Mouse (Mus musculus) limb, embryonic 15.5 days (tissue): ENCODE measurements around the gene Cluh. TPM values are rescaled to one million over a fixed set of nuclear protein-coding genes. Genes with fewer than 3 reads are reported as not detected.

Experiments used
- ATAC-seq: fragments of 200-750 bp; cut with Nextera tagmentation; 2 replicates; pipeline ENCODE4 v1.8.0; 2017; ENCODE audit warnings: low read depth, moderate TSS enrichment; ENCODE audit not compliant: insufficient number of reproducible peaks, low FRiP score, low TSS enrichment
- H3K27ac ChIP-seq: fragments of 300-500 bp; sonication (generic); 2 replicates; pipeline ENCODE4 v1.5.1; 2015; ENCODE audit warnings: moderate library complexity, mild to moderate bottlenecking, inconsistent platforms
- H3K27me3 ChIP-seq: fragments of 300-500 bp; sonication (generic); 2 replicates; pipeline ENCODE4 v1.6.1; 2015; ENCODE audit warnings: inconsistent platforms
- H3K36me3 ChIP-seq: fragments of 300-500 bp; sonication (generic); 2 replicates; pipeline ENCODE4 v1.6.1; 2015; ENCODE audit warnings: inconsistent platforms
- H3K4me1 ChIP-seq: fragments of 300-500 bp; sonication (generic); 2 replicates; pipeline ENCODE4 v1.6.1; 2015; ENCODE audit warnings: inconsistent platforms
- H3K4me2 ChIP-seq: fragments of 300-500 bp; sonication (generic); 2 replicates; pipeline ENCODE4 v1.6.1; 2015; ENCODE audit warnings: mild to moderate bottlenecking, inconsistent platforms
- H3K4me3 ChIP-seq: fragments of 300-500 bp; sonication (generic); 2 replicates; pipeline ENCODE4 v1.5.1; 2015; ENCODE audit warnings: mild to moderate bottlenecking, inconsistent platforms
- H3K9ac ChIP-seq: fragments of 300-500 bp; sonication (generic); 2 replicates; pipeline ENCODE4 v1.6.1; 2015; ENCODE audit warnings: inconsistent platforms
- H3K9me3 ChIP-seq: fragments of 300-500 bp; sonication (generic); 2 replicates; pipeline ENCODE4 v1.6.1; 2016; ENCODE audit warnings: inconsistent platforms
- WGBS: fragments of 180-500 bp; shearing (Covaris S2); methylation state at CpG from one replicate; pipeline ENCODE4 v1.1.7; 2015; 5-methylcytosine and 5-hydroxymethylcytosine counted together
- polyA plus RNA-seq: library from polyadenylated mRNA; unstranded; fragments of >200 nt; fragmentation: Nextera tagmentation; extraction: Ambion mirVana; gene quantifications from 2 replicates; pipeline ENCODE4 v1.2.1, GENCODE M21; 2015

Gene Cluh
- polyA plus RNA-seq, 1 experiment from 2014 or later, result 23.9 TPM

DNA sequence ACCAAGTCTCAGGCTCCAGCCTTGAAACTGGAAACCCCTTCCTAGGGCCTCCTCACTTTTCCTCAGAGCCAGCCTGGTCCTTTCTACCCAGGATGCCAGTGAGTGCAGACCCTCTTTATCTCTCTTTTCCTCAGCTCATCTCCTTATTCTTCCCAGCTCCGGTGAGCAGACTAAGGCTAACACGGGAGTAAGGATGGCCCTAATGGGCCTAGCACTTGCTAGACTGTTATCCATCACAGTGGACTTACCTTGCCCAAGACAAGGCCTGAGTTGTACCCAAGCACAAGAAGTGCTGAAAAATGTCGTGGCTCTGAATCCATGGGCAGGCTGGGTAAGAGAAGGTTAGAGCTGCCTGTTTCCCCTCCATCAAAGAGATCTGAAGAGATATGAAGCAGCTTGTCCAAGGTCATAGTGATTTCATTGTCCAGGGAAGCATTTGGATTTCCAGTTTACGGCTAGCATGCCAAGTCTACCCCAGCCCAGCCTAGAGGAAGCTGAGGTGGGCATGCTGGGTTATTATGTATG is 1.3 kb downstream of the Cluh start:
- H3K27ac ChIP-seq, result peak overlapping the region; percentile 77; the same call in 1 of the 2 replicates
- no peaks in the 10 kb centered on the region for H3K27me3 ChIP-seq
- 68% methylated on average over 4 of the region's 4 CpGs for WGBS
- H3K36me3 ChIP-seq, result 0 out of 2 replicates have a peak, but pooled peaks cover 7% of the 10 kb centered on the region
- no peaks in the 10 kb centered on the region for H3K9me3 ChIP-seq
- peaks cover 39% of the 10 kb centered on the region for H3K4me1 ChIP-seq
- peak overlapping the region; percentile 100 for H3K4me3 ChIP-seq
- H3K4me2 ChIP-seq, result peak overlapping the region; percentile 84
- peak overlapping the region; percentile 91 for H3K9ac ChIP-seq
- ATAC-seq, result no peak

DNA sequence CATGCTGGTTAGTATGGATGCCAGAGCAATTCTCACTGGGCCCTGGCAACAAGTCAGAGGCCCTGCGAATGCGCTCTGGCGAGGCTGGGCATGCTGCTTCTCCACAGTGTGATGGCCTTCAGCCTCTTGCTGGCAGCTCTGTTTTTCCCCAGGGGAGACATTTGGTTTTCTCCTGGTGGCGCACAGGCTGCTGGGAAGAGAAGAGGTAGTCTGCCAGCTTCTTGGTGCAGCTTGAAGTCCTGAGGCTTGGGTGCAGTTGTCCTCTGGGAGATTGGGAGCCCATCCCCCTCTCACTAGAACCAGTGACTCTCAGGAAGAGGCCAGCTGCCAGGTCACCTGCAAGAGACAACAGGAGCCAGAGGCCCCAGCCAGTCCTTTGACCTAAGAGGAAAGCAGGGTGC is 3.5 kb downstream of the Cluh start:
- peaks cover 39% of the 10 kb centered on the region for H3K4me1 ChIP-seq
- H3K27me3 ChIP-seq, result no peaks in the 10 kb centered on the region
- H3K9me3 ChIP-seq, result no peaks in the 10 kb centered on the region
- WGBS, result 79% methylated on average over 4 of the region's 4 CpGs
- no peak overlapping the region for H3K4me2 ChIP-seq
- H3K9ac ChIP-seq, result no peak overlapping the region
- H3K36me3 ChIP-seq, result peaks cover 22% of the 10 kb centered on the region
- H3K27ac ChIP-seq, result peak overlapping the region; percentile 50; the same call in 1 of the 2 replicates
- H3K4me3 ChIP-seq, result no peak overlapping the region
- ATAC-seq, result no peak

DNA sequence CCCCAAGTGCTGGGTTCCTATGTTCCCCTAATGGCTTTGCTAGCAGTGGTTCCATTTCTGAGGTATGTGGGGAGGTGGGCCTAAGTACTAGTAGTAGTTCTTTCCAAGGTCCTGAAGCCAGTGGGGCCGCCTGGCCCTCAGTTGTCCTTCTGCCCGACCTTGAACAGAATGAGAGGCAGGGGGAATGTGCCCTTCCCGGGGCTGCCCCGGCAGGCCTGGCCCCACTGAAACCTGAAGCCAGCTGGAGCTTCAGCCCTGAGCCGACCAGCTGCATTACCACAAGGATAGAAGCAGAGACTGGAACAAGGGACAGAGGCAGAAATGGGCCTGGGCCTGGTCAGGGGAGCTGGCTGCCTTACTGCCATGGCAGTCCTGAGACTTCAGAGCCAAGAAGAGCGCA is 4.1 kb downstream of the Cluh start:
- no peak for ATAC-seq
- peaks cover 39% of the 10 kb centered on the region for H3K4me1 ChIP-seq
- H3K4me3 ChIP-seq, result no peak overlapping the region
- no peaks in the 10 kb centered on the region for H3K27me3 ChIP-seq
- H3K27ac ChIP-seq, result no peak overlapping the region
- peaks cover 28% of the 10 kb centered on the region for H3K36me3 ChIP-seq
- 49% methylated on average over 6 of the region's 6 CpGs for WGBS
- no peak overlapping the region for H3K4me2 ChIP-seq
- no peak overlapping the region for H3K9ac ChIP-seq
- no peaks in the 10 kb centered on the region for H3K9me3 ChIP-seq

DNA sequence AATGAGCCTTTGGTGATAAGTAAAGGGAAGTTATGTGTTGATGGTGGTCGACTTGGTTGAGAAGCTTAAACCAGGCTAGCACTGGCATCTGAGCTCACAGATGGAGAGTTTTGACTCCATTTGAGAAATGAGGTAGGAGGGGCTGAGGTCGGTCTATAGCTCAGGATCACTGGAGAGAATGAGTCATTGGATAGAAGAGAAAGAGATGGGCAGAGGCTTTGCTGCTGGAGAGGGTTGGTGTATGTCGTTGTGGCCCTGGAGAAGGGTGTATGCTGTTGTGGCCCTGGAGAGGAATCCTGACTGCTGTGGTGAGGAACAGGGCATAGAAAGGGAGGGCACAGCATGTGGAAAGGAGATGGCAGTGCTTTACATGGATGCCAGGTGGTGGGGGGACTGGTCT is 6.6 kb downstream of the Cluh start:
- no peak overlapping the region for H3K4me2 ChIP-seq
- no peak for ATAC-seq
- no peak overlapping the region for H3K4me3 ChIP-seq
- peaks cover 27% of the 10 kb centered on the region for H3K4me1 ChIP-seq
- H3K9me3 ChIP-seq, result no peaks in the 10 kb centered on the region
- H3K9ac ChIP-seq, result no peak overlapping the region
- WGBS, result 85% methylated on average over 3 of the region's 3 CpGs
- no peaks in the 10 kb centered on the region for H3K27me3 ChIP-seq
- no peak overlapping the region for H3K27ac ChIP-seq
- H3K36me3 ChIP-seq, result peaks cover 53% of the 10 kb centered on the region

DNA sequence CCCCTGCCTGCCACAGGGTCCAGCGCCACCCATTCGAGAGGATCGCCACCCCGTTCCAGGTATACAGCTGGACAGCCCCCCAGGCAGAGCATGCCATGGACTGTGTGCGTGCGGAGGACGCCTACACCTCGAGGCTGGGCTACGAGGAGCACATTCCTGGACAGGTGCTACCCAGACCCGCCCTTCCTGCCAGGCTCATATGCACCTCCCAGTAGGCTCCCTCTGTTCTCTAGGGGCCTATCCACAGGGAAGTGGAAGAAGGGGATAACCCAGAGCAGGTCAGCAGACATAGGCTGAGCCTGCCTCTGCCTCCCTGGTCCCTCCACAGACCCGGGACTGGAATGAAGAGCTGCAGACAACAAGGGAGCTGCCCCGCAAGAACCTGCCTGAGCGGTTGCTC is 11.0 kb downstream of the Cluh start:
- H3K4me2 ChIP-seq, result no peak overlapping the region
- H3K9me3 ChIP-seq, result no peaks in the 10 kb centered on the region
- 91% methylated on average over 13 of the region's 13 CpGs for WGBS

DNA sequence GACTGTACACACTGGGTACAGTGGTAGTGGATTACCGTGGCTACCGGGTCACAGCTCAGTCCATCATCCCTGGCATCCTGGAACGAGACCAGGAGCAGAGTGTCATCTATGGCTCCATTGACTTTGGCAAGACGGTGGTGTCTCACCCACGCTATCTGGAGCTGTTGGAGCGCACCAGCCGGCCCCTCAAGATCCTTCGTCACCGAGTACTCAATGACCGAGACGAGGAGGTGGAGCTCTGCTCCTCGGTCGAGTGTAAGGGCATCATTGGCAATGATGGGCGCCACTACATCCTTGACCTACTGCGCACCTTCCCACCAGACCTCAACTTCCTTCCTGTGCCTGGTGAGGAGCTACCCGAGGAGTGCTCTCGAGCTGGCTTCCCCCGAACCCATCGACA is 12.3 kb downstream of the Cluh start:
- H3K9me3 ChIP-seq, result no peaks in the 10 kb centered on the region
- H3K27me3 ChIP-seq, result no peaks in the 10 kb centered on the region
- H3K4me3 ChIP-seq, result no peak overlapping the region
- no peak for ATAC-seq
- no peak overlapping the region for H3K4me2 ChIP-seq
- WGBS, result 93% methylated on average over 19 of the region's 19 CpGs
- H3K36me3 ChIP-seq, result peaks cover 100% of the 10 kb centered on the region
- no peak overlapping the region for H3K27ac ChIP-seq
- H3K9ac ChIP-seq, result no peak overlapping the region
- no peaks in the 10 kb centered on the region for H3K4me1 ChIP-seq

More for the DNA sequence above, 11.0 kb downstream of the Cluh start:
- Histone ChIP-seq H3K27ac (no peak overlapping the region), H3K4me3 (no peak overlapping the region), H3K9ac (no peak overlapping the region), H3K36me3 (peaks cover 90% of the 10 kb centered on the region), H3K27me3 (no peaks in the 10 kb centered on the region), H3K4me1 (no peaks in the 10 kb centered on the region)
- ATAC-seq, result no peak

DNA sequence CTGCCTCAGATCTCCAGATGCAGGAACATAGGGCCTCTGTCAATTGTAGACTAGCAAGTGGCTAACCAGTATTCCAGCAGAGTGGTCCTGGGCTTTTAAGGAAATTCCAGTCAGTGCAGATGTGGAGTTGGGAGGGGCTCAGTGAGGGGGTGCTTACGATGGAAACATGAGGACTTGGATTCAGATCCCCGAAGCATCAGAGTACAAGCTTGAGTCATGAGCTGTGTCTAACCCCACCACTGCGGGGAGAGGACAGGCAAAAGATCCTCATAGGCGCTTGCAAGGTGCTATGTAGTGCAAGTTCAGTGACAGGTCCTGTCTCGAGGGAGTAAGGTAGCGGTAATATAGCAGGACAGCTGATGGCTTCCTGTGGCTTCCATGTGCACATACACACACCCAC is 12.9 kb downstream of the Cluh start:
- WGBS, result 85% methylated on average over 6 of the region's 6 CpGs
- ATAC-seq, result no peak

DNA sequence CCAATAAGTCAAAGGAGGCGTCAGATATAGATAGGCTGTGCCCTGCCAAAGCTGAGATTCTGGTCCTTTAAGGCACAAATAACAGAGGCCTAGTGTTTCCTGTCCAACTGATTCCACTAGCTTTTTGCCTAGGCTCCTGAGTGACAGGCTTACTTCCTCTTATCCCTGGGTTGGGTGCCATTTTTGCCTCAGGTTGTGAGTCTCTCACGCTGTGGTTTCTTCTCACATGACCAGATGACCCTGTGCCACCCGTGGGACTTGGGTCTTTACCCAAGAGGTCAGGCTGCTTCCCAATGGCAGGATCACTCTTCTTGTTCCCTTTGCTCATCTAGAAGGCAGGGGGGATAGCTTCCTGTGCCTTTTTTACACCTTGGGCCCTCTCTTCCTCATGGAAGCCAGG is 15.0 kb downstream of the Cluh start:
- Histone ChIP-seq H3K4me2 (no peak overlapping the region), H3K4me1 (no peaks in the 10 kb centered on the region), H3K27me3 (no peaks in the 10 kb centered on the region), H3K9me3 (no peaks in the 10 kb centered on the region), H3K9ac (no peak overlapping the region), H3K27ac (no peak overlapping the region), H3K4me3 (no peak overlapping the region), H3K36me3 (peaks cover 95% of the 10 kb centered on the region)
- ATAC-seq, result no peak
- 84% methylated on average over 3 of the region's 3 CpGs for WGBS

More for the DNA sequence above, 12.9 kb downstream of the Cluh start:
- H3K4me2 ChIP-seq, result no peak overlapping the region
- H3K9me3 ChIP-seq, result no peaks in the 10 kb centered on the region
- peaks cover 100% of the 10 kb centered on the region for H3K36me3 ChIP-seq
- no peak overlapping the region for H3K9ac ChIP-seq
- H3K27me3 ChIP-seq, result no peaks in the 10 kb centered on the region
- H3K4me3 ChIP-seq, result no peak overlapping the region
- H3K27ac ChIP-seq, result no peak overlapping the region
- H3K4me1 ChIP-seq, result no peaks in the 10 kb centered on the region

DNA sequence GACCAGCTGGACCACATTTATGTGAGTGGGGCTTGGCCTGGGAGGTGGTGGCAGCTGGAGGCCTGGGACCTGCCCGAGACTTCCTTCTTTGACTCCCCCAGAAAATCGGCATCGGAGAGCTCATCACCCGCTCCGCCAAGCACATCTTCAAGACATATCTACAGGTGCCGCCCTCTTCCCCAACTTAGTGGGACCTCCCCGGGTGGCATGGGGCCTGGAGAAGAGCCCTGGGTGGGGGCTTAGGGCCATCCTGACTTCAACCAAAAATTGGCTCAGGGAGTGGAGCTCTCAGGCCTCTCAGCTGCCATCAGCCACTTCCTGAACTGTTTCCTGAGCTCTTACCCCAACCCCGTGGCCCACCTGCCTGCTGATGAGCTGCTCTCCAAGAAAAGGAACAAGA is 15.6 kb downstream of the Cluh start:
- Histone ChIP-seq H3K4me1 (no peaks in the 10 kb centered on the region), H3K4me3 (no peak overlapping the region), H3K27ac (no peak overlapping the region), H3K9me3 (no peaks in the 10 kb centered on the region), H3K36me3 (peaks cover 95% of the 10 kb centered on the region), H3K9ac (no peak overlapping the region), H3K4me2 (no peak overlapping the region), H3K27me3 (no peaks in the 10 kb centered on the region)
- 90% methylated on average over 8 of the region's 8 CpGs for WGBS
- no peak for ATAC-seq

DNA sequence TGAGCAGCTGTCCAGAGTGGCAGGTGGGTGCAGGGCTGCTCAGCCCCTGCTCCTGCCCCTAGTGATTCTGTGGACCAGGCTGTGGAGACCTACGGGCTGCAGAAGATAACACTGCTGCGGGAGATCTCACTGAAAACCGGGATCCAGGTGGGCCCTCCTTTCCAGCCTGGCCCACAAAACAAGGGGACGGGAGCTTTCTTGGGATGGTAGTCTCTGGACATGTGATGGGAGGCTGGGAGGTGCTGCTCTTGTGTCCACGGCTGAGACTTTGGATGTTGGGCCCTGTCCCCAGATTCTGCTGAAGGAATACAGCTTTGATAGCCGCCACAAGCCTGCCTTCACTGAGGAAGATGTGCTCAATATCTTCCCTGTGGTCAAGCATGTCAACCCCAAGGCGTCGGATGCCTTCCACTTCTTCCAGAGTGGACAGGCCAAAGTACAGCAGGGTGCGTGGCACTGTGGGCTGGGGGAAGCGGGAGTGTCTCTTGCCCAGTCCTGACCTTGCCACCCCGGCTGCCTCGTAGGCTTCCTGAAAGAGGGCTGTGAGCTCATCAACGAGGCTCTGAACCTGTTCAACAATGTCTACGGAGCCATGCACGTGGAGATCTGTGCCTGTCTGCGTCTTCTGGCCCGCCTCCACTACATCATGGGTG is 16.5 kb downstream of the Cluh start:
- H3K4me2 ChIP-seq, result no peak overlapping the region
- H3K27me3 ChIP-seq, result no peaks in the 10 kb centered on the region
- no peak overlapping the region for H3K9ac ChIP-seq
- WGBS, result 92% methylated on average over 17 of the region's 17 CpGs
- H3K36me3 ChIP-seq, result peaks cover 90% of the 10 kb centered on the region
- H3K9me3 ChIP-seq, result no peaks in the 10 kb centered on the region
- ATAC-seq, result 0 out of 2 replicates have a peak, but pooled peaks have one; percentile 30
- no peak overlapping the region for H3K4me3 ChIP-seq
- H3K4me1 ChIP-seq, result no peaks in the 10 kb centered on the region
- no peak overlapping the region for H3K27ac ChIP-seq

DNA sequence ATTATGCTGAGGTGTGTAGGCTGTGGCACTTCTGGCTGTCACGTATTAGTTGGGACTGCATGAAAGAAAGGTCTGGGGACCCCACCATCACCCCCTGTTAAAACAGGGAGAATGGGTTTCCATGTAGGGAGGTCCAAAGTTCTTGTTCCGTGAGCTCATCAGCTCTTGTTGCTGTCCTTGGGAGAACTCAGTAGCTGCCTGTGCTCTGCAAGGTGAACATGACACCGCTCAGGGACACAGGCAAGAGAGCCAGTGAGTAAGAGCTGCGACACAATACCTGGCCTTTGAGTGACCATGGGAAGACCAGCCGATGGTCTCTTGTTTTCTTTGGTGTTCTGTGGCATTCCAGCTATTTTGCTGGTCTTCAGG is 17.0 kb downstream of the Cluh start:
- H3K27ac ChIP-seq, result no peak overlapping the region
- H3K9me3 ChIP-seq, result no peaks in the 10 kb centered on the region
- H3K9ac ChIP-seq, result no peak overlapping the region
- H3K4me1 ChIP-seq, result no peaks in the 10 kb centered on the region
- H3K27me3 ChIP-seq, result no peaks in the 10 kb centered on the region
- WGBS, result 91% methylated on average over 5 of the region's 5 CpGs
- H3K4me3 ChIP-seq, result no peak overlapping the region
- ATAC-seq, result no peak
- H3K4me2 ChIP-seq, result no peak overlapping the region
- H3K36me3 ChIP-seq, result peaks cover 85% of the 10 kb centered on the region

DNA sequence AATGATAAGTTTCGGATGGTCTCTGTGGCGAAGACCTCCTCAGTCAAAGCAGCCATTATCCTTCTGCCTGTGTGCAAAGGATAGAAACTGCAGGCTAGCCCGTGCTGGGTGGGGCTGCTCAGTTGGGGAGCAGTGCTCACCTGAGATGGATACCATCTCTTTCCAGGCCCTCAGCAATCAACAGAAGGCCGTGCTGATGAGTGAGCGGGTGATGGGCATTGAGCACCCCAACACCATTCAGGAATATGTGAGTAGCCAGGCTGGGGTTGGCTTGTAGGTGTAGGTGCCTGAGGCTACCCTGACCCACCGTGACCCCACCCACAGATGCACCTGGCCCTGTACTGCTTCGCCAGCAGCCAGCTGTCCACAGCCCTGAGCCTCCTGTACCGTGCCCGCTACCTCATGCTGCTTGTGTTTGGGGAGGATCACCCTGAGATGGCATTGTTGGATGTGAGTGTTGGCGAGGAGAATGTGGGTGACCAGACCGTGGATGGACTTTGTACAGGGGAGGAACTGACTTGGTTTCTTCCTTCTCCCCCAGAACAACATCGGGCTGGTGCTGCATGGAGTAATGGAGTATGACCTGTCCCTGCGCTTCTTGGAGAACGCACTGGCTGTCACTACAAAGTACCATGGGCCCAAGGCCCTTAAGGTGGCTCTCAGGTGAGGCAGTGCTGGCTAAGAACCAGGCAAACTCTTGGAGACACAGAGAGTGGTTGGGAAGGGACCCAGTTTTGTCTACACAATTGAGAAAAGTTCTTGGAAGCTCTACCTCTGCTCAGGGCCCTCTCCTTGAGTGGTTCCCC is 17.7 kb downstream of the Cluh start:
- Histone ChIP-seq H3K4me1 (no peaks in the 10 kb centered on the region), H3K27me3 (no peaks in the 10 kb centered on the region), H3K9ac (no peak overlapping the region), H3K4me2 (no peak overlapping the region), H3K27ac (no peak overlapping the region), H3K9me3 (no peaks in the 10 kb centered on the region), H3K36me3 (peaks cover 78% of the 10 kb centered on the region), H3K4me3 (no peak overlapping the region)
- ATAC-seq, result no peak
- 94% methylated on average over 14 of the region's 14 CpGs for WGBS
